Mouse (Mus musculus): ENCODE results near the gene Olfr1344. TPM values are rescaled to one million over a fixed set of nuclear protein-coding genes. Genes with fewer than 3 reads are reported as not detected.

The Olfr1344 gene
- not detected in 2 replicates for polyA plus RNA-seq (2012; rRNA removed)

DNA sequence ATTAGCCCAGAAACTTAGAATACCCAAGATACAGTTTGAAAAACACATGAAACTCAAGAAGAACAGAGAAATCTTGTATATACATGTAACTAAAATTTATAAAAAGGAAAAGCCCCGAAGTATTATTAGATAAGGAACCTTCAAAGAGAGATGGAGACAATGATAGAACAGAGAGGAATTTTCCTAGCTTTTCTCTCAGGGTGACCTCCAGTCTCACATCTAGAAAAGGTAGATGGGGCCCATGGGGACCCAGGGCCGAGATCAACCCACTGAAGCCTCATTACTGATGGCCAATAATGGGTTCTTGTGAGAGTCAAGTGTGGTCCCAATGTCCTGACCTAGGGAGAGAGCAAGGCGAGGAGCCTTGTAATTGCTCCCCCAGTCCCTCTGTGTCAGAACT lies at the start of gene Olfr1344:
Gene Olfr1344 (plus strand): TSS at position 301 of the 400 bp plus-strand sequence.
- TF ChIP-seq POLR2A (IDR thresholded peaks at IDR 0.05; ENCODE audit: low read depth, low read length), result no peak
- no peak for TF ChIP-seq CTCF (conservative IDR thresholded peaks at IDR 0.05; ENCODE audit: insufficient read depth, insufficient read length, low read depth, low read length)
- WGBS, result 67% methylated on average over 3 of the region's 3 CpGs
- no peaks in the 10 kb centered on the region for H3K4me1 ChIP-seq (ENCODE audit: control insufficient read depth, insufficient read depth, low read length)
- no peak for DNase-seq
- no peak within 1 kb of the TSS for H3K27ac ChIP-seq (ENCODE audit: insufficient read depth, low read depth, low read length)
- no peaks in the 10 kb centered on the region for H3K27me3 ChIP-seq (replicated peaks; ENCODE audit: control insufficient read depth, insufficient read depth, low read length)
- H3K4me3 ChIP-seq (ENCODE audit: insufficient read depth, low read depth, low read length), result no peak within 1 kb of the TSS
- H3K36me3 ChIP-seq (ENCODE audit: control insufficient read depth, insufficient read depth, low read length), result no peaks in the 10 kb centered on the region

- H3K27ac ChIP-seq (ENCODE audit: insufficient read depth, low read depth, low read length), result no peak overlapping the region
- H3K4me3 ChIP-seq (ENCODE audit: insufficient read depth, low read depth, low read length), result no peak overlapping the region
- H3K36me3 ChIP-seq (ENCODE audit: control insufficient read depth, insufficient read depth, low read length), result peaks cover 8% of the 10 kb centered on the region
- no peaks in the 10 kb centered on the region for H3K4me1 ChIP-seq (ENCODE audit: control insufficient read depth, insufficient read depth, low read length)
- WGBS, result 85% methylated on average over 5 of the region's 5 CpGs
- TF ChIP-seq POLR2A (IDR thresholded peaks at IDR 0.05; ENCODE audit: low read depth, low read length) (no peak), CTCF (conservative IDR thresholded peaks at IDR 0.05; ENCODE audit: insufficient read depth, insufficient read length, low read depth, low read length) (no peak)
- no peak for DNase-seq
- H3K27me3 ChIP-seq (replicated peaks; ENCODE audit: control insufficient read depth, insufficient read depth, low read length), result no peaks in the 10 kb centered on the region
Observed at GRCm38 (mm10) chr7:6388971-6389370, 49.5 kb upstream of the Olfr1344 start.

DNA sequence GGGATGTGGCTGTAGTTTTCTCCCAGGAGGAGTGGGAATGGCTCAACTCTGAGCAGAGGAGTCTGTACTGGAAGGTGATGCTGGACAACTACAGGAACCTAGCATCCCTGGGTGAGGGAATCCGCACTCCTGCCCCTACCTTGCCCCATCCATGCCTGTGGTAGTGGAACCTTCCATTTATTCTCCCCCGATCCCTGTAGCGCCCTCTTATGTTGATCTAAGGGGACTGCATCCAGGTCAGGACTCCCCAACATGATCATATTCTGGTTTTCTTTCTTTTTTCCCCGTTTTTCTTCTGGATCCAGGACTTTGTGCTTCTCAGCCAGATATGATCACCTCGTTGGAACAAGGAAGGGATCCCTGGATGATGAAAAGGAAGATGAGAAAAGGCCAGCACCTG lies 49.0 kb upstream of the Olfr1344 start:
- H3K27ac ChIP-seq (ENCODE audit: insufficient read depth, low read depth, low read length), result no peak overlapping the region
- no peak for DNase-seq
- no peaks in the 10 kb centered on the region for H3K27me3 ChIP-seq (replicated peaks; ENCODE audit: control insufficient read depth, insufficient read depth, low read length)
- no peak for TF ChIP-seq POLR2A (IDR thresholded peaks at IDR 0.05; ENCODE audit: low read depth, low read length)
- peaks cover 8% of the 10 kb centered on the region for H3K36me3 ChIP-seq (ENCODE audit: control insufficient read depth, insufficient read depth, low read length)
- no peaks in the 10 kb centered on the region for H3K4me1 ChIP-seq (ENCODE audit: control insufficient read depth, insufficient read depth, low read length)
- WGBS, result 75% methylated on average over 5 of the region's 5 CpGs
- H3K4me3 ChIP-seq (ENCODE audit: insufficient read depth, low read depth, low read length), result no peak overlapping the region

DNA sequence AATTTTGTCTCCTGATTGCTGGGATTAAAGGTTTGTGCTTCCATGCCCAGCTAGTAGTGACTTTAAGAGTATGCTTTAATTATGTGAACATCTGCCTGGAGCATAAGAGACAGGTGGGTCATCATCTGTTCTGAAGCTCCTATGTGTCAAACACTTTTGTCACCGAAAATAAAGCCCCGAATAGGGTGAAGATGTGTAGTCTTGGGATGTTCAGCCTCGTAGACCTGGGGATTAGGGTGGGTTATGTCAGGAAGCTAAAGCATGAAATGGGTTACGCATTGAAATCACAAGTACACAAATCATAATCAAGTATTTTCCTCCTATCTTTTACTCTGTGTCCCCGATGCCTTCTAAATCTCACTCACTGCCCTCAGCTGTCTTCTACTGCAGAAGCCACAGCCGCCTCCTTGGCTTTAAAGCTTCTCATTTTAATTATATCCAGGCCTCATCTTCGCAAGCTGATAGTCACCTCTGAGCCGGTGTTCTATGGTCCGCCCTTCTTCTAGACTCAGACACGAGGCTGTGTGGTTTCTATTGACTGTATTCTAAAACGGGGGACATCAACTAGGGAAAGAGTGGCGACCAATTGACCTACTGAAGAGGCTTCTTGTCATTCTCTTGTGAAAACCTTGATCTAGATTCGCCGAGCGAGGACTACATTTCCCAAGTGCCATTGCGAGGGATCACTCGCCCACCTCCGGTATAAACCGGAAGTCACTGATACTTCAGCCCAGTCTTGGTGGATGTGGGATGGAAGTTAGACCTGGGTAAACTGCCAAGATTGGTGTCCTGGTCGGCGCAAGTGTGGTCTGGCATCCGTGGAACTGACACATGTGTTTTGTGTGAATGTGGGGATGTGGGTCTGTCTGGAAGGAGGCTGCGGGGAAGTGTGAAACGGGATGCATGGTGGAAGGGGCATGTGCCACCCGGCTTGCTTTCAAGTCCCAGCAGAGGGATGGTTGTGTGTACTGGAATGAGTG lies 40.2 kb upstream of the Olfr1344 start, which contains the start of gene Smim17:
Gene Smim17 (plus strand): TSS at position 720 of the 980 bp plus-strand sequence.
- no peak within 1 kb of the TSS for H3K27ac ChIP-seq (ENCODE audit: insufficient read depth, low read depth, low read length)
- WGBS, result 27% methylated on average over 25 of the region's 25 CpGs
- DNase-seq, result peak; percentile 37

DNA sequence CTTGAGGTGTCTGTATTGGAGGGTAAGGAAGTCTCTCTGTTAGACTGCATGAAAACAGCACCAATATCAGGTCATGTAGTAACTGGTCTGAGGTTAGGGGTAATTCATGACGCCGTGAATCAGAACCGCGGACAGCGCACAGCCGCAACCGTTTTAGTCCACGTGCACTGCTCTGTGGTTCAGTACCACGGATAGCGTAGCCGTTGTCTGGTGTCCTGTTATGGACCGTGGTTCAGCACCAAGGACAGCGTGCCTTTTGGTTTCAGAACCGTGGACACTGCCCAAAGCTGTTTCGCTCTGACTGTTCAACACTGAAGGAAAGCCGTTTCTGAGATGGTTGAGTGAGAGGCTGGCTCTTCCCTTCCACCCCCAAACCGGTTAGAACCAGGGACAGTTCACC lies 28.4 kb upstream of the Olfr1344 start, which contains the start of gene Gm20715:
Gene Gm20715 (plus strand): TSS at position 235 of the 400 bp plus-strand sequence.
- H3K27ac ChIP-seq (ENCODE audit: insufficient read depth, low read depth, low read length), result no peak within 1 kb of the TSS
- under 1% methylated on average over 17 of the region's 17 CpGs for WGBS

More for the DNA sequence above, 40.2 kb upstream of the Olfr1344 start, which contains the start of gene Smim17:
- H3K36me3 ChIP-seq (ENCODE audit: control insufficient read depth, insufficient read depth, low read length), result peaks cover 2% of the 10 kb centered on the region; the same call in 1 of the 2 replicates
- TF ChIP-seq POLR2A (IDR thresholded peaks at IDR 0.05; ENCODE audit: low read depth, low read length) (no peak), CTCF (conservative IDR thresholded peaks at IDR 0.05; ENCODE audit: insufficient read depth, insufficient read length, low read depth, low read length) (no peak)
- H3K4me3 ChIP-seq (ENCODE audit: insufficient read depth, low read depth, low read length), result peak within 1 kb of the TSS; percentile 41
- no peaks in the 10 kb centered on the region for H3K27me3 ChIP-seq (replicated peaks; ENCODE audit: control insufficient read depth, insufficient read depth, low read length)
- no peaks in the 10 kb centered on the region for H3K4me1 ChIP-seq (ENCODE audit: control insufficient read depth, insufficient read depth, low read length)

DNA sequence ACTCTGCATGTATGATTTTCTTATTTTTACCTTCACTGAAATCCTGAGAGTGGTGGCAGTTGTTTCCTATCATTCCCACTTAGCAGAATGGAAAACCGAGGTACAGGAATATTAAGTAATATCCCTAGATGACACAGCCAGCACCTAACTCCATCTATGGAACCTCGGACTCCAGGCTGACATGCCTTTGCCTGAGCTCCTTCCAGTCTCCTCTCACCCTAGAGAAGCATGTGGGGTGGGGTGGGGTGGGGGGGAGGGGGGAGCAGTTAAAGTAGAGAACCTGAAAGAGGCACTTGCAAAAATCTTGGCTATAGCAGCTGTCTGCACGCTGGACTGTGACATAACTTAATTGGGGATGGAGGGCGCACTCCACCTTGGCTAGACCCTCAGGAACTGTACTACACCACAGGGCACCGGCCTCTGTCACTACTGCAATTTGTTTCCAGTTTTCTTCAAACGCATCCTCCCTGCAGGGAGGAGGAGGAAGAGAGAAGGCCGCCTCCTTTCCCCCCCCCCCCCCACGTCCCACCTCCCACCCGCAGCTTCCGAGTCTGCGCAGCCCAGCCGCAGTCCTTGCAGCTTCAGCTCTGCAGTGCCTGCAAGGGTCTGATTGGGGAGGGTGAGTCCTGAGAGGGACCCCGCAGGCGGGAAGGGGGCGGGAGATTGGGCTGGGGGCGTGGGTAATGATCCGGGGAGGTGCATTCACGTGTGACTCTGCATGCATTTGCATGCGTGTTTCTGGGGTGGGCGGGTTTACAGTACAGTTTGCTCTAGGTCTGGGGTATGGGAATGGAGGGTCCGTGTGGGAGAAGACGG lies 23.7 kb upstream of the Olfr1344 start:
- H3K4me1 ChIP-seq (ENCODE audit: control insufficient read depth, insufficient read depth, low read length), result no peaks in the 10 kb centered on the region
- TF ChIP-seq POLR2A (IDR thresholded peaks at IDR 0.05; ENCODE audit: low read depth, low read length) (no peak), CTCF (conservative IDR thresholded peaks at IDR 0.05; ENCODE audit: insufficient read depth, insufficient read length, low read depth, low read length) (no peak)
- 7% methylated on average over 22 of the region's 22 CpGs for WGBS
- no peak overlapping the region for H3K4me3 ChIP-seq (ENCODE audit: insufficient read depth, low read depth, low read length)
- H3K36me3 ChIP-seq (ENCODE audit: control insufficient read depth, insufficient read depth, low read length), result no peaks in the 10 kb centered on the region
- no peak overlapping the region for H3K27ac ChIP-seq (ENCODE audit: insufficient read depth, low read depth, low read length)
- no peak for DNase-seq
- no peaks in the 10 kb centered on the region for H3K27me3 ChIP-seq (replicated peaks; ENCODE audit: control insufficient read depth, insufficient read depth, low read length)

More for the DNA sequence above, 28.4 kb upstream of the Olfr1344 start, which contains the start of gene Gm20715:
- no peaks in the 10 kb centered on the region for H3K27me3 ChIP-seq (replicated peaks; ENCODE audit: control insufficient read depth, insufficient read depth, low read length)
- peak; percentile 50; the same call in 1 of the 2 replicates for TF ChIP-seq CTCF (conservative IDR thresholded peaks at IDR 0.05; ENCODE audit: insufficient read depth, insufficient read length, low read depth, low read length)
- no peak for TF ChIP-seq POLR2A (IDR thresholded peaks at IDR 0.05; ENCODE audit: low read depth, low read length)
- peak; percentile 97 for DNase-seq
- H3K4me1 ChIP-seq (ENCODE audit: control insufficient read depth, insufficient read depth, low read length), result no peaks in the 10 kb centered on the region
- no peaks in the 10 kb centered on the region for H3K36me3 ChIP-seq (ENCODE audit: control insufficient read depth, insufficient read depth, low read length)
- no peak within 1 kb of the TSS for H3K4me3 ChIP-seq (ENCODE audit: insufficient read depth, low read depth, low read length)
